Mouse (Mus musculus): ENCODE measurements around the gene Tmem63b.

- TF ChIP-seq CTCF (IDR thresholded peaks at IDR 0.05) = no peak
- no peak for TF ChIP-seq EP300 (IDR thresholded peaks at IDR 0.05)
Measured at GRCm38 (mm10) chr17:45641981-45642380, 44.7 kb downstream of the Tmem63b start.

All from lung, postnatal 0 days (tissue).